Mouse (Mus musculus) kidney, adult 18-20 months (tissue): ENCODE data around the gene Rtf2.

Experiments
- DNase-seq: peaks from one replicate; pipeline ENCODE4 v3.0.0; 2021

Rtf2 gene

GRCm38 (mm10) chr2:172439843-172440639, at the start of gene Rtf2:
Rtf2 (plus strand) TSS chr2:172440556.
- peak; percentile 100 for DNase-seq

DNA sequence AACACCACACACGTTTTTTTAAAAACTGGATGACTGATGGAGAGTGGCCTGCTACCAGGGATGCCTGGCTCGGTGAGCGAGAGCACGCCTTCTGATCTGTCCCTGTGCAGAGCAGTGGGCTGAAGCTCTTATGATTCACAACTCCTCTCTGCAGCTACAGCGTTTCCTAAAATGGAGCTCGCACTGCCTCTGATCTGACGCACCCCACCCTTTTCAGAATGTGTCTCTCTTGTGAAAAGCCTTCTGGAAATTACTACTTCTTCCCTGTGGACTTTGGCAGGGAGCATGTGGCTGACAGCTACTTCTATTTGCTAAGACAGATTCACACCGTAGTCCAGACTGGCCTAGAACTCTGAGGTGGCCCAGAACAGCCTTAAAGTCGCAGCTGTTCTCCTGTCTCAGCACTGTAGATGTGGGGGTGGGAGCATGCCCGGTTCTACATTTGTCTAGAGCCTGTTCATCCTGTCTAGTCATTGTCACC, 48.3 kb upstream of the Rtf2 start:
- no peak for DNase-seq

DNA sequence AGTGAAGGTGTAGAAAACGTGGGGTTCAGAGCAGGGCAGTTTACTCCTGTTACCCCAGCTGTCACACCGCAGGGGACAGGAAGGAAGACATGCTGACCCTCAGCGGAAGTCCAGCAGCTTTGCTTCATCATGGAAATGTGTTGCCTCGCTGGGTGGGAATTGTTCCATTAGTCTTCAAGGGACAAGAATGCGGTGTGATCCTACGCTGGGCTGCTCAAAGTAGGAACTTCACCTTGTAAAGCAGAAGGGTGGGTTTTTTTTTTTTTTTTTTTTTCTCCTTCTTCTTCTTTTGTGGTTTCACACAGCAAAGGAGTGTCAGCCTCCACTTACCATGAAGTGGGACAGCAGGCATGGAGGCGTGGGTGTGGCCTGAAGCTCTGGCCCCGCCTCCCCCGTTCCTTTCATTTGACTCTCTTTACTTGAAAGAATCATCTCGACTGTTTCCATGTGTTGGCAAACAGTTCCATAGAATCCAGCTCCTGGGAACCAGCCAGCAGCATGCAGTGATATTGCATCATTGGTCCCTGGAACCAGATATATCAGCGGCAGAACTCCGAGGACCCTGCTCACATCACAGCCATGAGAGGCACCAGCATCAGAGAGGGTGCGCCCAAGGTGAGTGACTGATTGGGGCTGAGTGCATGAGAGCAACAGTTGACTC, 46.8 kb upstream of the Rtf2 start, which contains the start of gene Cass4:
TSS of gene Cass4 (plus strand) at position 404 of the 661 bp plus-strand sequence.
- DNase-seq: no peak

DNA sequence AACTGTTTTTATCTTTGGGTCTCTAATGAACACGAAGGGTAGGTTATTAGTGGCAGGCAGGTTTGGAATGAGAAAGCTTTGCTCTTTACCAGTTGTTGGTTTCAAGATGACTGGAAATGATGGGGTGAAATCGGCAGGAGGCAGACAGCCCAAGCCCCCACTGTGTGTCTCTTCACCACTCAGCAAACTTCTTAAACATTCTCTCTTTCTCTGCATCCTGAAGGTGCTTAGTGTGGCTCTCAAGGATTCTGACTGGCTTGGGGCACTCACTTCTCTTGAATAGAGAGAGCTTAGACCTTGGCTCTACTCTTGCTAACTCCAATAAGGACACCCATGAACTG, 46.3 kb upstream of the Rtf2 start:
- no peak for DNase-seq

DNA sequence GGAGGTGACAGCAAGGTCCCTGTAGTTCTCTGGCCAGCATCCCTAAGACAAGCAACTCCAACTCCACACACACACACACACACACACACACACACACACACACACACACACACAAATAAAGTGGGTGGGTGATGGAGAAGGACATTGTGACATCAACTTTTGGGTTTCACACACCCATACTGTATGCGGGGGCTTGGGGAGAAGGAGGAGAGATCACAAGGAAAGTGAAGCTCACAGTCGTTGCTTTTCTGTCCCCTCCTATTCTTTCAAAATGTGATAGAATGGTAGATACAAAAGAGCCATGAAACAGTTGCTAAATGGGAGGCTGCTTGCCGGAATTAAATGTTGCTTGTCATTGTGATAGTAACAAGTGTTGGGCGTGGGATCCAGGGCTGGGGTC, 45.7 kb upstream of the Rtf2 start:
- DNase-seq: no peak

DNA sequence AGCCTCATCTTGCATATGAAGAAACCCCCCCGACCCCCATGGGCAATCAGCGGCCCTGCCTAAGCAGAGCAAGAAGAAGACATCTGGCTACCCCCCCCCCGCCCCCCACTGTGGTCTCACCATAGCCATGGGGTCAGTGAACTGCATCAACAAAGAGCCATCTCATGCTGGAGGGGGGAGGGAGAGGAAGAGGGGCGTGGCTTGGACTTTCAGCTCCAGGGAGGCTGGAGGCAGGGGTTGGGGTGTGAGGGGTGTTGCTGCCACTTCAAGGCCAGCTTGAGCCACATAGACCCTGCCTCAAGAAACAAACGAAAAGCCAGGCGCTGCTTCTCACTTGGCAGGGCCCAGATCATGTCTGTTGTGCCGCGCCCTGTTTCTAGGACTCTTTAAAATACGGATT, 44.4 kb upstream of the Rtf2 start:
- DNase-seq: no peak

DNA sequence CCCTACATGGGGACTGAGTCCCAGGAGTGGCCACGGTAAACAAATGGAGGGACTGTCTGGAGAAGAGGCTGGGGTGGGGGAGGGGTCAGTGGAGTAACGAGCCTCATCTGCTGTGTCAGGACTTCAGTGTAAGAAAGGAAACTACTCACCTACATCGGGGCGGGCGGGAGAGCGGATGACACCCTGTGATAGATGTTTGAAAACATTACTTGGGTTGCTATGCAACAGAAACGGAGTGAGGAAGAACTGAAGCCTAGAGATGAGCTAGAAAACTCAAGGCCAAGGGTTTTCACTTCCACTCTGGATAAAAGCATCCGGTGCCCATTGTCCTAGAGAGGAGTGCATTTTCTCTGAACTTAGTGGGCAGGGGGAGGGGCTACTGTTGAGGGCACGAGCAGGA, 40.5 kb upstream of the Rtf2 start:
- no peak for DNase-seq

GRCm38 (mm10) chr2:172401116-172401825, 39.1 kb upstream of the Rtf2 start:
- DNase-seq: no peak

DNA sequence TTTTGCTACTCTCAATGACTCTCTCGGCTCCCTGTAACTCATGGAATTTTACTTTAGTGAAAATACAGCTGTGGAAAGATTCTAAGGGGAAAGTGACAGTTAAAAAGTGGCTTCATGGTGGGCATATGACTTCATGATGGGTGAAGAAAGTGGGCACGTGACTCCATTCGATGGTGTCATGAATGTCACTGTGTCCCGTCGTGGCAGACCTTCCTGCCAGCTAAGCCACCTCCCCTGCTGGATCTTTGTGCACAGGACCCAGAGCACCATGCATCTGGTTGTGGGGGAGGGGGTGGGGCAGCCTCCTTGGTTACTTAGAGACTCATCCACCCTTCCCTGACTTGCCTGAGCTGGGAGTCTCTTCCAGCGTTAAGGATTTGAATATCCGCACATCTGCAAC, 36.1 kb upstream of the Rtf2 start:
- DNase-seq: no peak

DNA sequence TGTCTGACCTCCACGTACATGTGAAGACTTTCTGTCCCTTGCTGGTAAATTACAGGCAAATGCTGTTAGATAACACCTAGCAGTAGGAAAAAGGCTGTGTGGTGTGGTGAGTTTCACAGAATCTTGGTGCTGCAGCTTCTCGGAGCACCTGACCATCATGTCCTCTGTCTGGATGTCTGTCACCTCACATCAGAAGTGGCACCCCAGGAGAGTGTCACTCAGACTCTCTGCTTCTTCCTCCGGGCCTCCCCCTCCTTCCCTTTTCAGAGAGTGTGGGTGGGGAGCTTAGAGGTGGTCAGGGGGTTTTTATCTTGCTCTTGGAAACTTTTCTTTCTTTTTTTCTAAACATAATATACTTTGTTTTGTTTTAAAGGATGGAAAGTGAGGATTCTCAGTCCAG, 35.3 kb upstream of the Rtf2 start:
- DNase-seq: no peak

DNA sequence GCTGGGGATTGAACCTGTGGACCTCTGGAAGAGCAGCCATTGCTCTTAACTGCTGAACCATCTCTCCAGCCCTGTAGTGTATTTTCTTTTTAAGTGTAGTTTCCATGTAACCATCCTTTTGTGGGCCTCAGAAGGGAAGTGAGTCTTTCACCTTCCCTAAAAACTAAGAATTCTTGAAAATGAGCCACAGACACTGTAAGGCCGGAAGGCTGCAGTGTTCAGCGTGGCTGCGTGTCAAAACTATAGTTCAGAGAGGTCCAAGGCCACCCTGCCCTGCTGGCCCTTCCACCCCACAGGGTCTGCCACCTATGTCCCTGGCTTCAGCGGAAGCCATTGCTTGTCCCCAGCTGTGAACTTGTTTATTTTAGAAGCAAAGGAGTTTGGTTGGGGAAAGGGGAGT, 34.2 kb upstream of the Rtf2 start:
- no peak for DNase-seq

GRCm38 (mm10) chr2:172407499-172407898, 32.9 kb upstream of the Rtf2 start:
- DNase-seq: no peak

- DNase-seq: no peak
These were observed 29.7 kb upstream of the Rtf2 start for GRCm38 (mm10) chr2:172410686-172411085.

DNA sequence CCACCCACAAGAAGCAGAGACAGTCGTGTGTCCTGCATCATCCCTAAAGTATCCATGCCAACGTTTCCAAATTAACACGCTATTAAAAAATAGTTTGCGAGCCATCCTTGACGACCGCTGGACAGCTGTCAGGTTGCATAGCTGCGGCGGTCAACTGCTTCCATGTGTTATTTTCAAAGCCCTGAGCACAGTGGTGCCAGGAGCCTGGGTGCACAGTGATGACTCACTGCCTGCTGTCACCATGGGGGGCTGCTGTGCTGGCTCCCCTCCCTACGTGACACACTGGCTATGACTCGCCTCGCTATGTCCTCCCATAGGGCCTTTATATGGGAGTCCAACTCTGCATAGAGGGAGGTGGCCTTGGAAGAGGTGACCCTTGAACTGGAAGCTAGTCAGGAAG, 29.3 kb upstream of the Rtf2 start:
- no peak for DNase-seq

GRCm38 (mm10) chr2:172412454-172412853, 27.9 kb upstream of the Rtf2 start:
- peak; percentile 6 for DNase-seq

DNA sequence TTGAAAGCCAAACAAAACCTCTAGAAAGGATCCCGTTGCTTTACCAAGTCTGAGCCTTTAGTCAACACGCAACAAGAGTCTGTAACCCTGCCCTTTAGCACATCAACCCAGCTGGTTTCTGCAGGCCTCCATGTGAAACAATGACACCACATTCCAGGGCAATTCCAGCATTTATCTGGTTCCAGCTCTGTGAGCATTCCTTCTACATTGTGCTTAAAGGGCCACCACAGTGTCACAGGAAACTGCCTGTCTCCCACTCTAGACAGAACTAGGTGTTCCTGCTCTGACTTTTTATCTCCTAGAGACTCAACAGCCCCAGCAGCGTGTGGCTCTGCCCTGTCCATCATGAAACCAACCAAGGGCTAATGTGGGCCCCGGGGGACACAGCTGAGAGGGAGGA, 27.1 kb upstream of the Rtf2 start:
- no peak for DNase-seq

- DNase-seq: no peak
These were observed 26.5 kb upstream of the Rtf2 start for GRCm38 (mm10) chr2:172413894-172414293.

- DNase-seq: no peak
These were observed 24.1 kb upstream of the Rtf2 start for GRCm38 (mm10) chr2:172416218-172416617.

DNA sequence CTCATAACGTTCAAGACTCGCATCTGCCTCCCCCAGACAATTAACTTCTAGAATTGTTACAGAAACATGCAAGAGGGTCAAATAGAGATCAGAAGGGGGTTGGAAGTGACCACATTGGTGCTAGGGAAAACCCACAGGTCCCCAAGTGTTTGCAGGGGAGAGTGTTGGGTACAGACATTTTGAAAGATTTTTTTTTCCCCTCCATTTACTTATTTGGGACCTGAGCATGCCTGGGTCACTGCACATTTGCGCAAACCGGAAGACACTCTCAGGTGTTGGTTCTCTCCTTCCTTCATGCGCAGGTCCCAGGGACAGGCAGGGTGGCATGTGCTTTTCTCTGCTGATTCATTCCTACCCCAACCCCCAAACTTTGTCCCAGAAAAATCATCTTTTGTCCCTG, 23.5 kb upstream of the Rtf2 start:
- no peak for DNase-seq

DNA sequence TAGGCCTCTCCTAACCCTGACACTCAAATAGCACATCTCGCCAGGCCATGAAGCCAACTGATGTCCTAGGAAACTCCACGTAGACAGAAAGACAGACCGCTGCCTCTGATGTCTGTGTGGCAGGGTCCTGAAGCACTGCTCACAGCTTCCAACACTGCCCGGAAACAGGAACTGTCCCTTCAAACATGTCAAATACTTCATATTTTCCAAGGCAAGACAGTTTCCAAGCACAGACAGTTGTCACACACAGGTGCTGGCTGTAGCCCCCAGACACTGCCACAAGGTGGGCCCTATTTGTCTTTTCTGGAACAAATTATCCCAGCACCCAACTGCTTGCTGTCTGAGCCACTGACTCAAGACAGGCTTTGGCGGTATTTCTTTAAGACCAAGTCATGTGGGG, 22.1 kb upstream of the Rtf2 start:
- no peak for DNase-seq

- no peak for DNase-seq
These were observed 9.7 kb upstream of the Rtf2 start for GRCm38 (mm10) chr2:172430609-172431008.

GRCm38 (mm10) chr2:172433746-172434145, 6.6 kb upstream of the Rtf2 start:
- DNase-seq: no peak

DNA sequence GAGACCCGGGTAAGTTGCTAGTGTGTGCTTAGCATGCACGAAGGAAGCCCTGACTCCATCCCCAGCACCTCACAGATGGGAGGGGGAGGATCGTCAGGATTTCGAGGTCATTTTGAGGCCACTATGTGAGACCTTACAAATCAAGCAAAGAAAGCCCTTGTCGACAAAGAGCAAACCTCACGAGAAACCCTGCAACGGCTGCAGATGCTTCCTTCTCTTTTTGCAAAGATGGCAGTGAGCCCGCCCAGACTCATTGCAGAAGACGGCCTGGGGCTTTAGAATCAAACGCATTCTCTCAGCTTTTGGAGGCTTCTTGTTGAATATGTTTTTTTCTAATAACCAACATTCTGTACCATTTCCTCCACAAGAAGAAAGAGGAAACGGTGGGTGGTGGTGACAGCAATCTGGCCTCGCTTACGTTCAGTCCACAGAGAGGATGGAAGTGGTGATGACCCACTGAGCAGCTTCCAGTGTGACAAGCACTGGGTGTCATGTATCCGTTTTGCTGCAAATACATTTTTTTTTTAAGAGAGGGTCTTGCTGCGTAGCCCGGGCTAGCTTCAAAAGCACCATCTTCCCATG, 2.9 kb upstream of the Rtf2 start:
- no peak for DNase-seq

DNA sequence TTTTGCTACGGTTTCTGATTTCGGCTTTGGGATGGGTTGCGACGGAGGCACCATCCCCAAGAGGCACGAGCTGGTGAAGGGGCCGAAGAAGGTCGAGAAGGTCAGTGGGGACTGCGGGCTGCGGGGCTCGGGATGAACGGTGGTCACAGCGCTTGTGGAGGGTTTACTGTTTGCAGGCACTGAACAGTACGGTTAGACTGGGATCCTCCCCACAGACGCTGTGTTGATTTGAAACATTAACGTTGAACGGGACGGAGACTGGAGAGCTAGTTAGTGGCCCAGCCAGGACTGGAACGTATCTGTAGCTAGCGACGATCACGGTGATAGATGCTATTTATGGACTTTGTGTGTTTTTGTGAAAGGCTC, 267 bp downstream of the Rtf2 start:
- DNase-seq: no peak
